Mouse (Mus musculus) cerebellum, adult 2 months (tissue): ENCODE data around the gene Twf2. TPM values are rescaled to one million over a fixed set of nuclear protein-coding genes. Genes with fewer than 3 reads are reported as not detected.

Source experiments
- DNase-seq, 2 experiments: peaks; one replicate each; pipeline ENCODE4 v3.0.0; 2021
- H3K27ac ChIP-seq: fragments of 200-500 bp; 2 replicates; pipeline ENCODE4 v1.5.1; 2012; ENCODE audit warnings: low read length, control low read depth, inconsistent platforms; ENCODE audit not compliant: insufficient read depth
- H3K27me3 ChIP-seq: fragments of 200-500 bp; 2 replicates; pipeline ENCODE4 v1.6.1; 2012; ENCODE audit warnings: inconsistent platforms, mild to moderate bottlenecking, low read length, moderate library complexity; ENCODE audit not compliant: control insufficient read depth, insufficient read depth
- H3K4me1 ChIP-seq: fragments of 200-500 bp; 2 replicates; pipeline ENCODE4 v1.6.1; 2011; ENCODE audit warnings: low read length; ENCODE audit not compliant: control insufficient read depth, insufficient read depth
- H3K4me3 ChIP-seq: fragments of 200-500 bp; replicated peaks from 2 replicates; pipeline ENCODE3; 2011; ENCODE audit warnings: mild to moderate bottlenecking, low read depth, low read length, control low read depth; ENCODE audit not compliant: insufficient read depth
- CTCF ChIP-seq: fragments of 200-500 bp; IDR thresholded peaks from 2 replicates; pipeline ENCODE4 v1.5.1; 2011; ENCODE audit warnings: low read depth, mild to moderate bottlenecking, control low read depth, low read length, moderate library complexity, borderline replicate concordance; ENCODE audit not compliant: insufficient read depth
- POLR2A ChIP-seq: fragments of 200-500 bp; IDR thresholded peaks from 2 replicates; pipeline ENCODE4 v1.6.1; 2011; ENCODE audit warnings: low read length, control low read depth, borderline replicate concordance; ENCODE audit not compliant: insufficient read depth
- WGBS: fragments of 180-500 bp; shearing (Covaris S2); methylation state at CpG from one replicate; pipeline ENCODE4 v1.1.7; 2018; 5-methylcytosine and 5-hydroxymethylcytosine counted together
- polyA plus RNA-seq: library from polyadenylated mRNA; depleted of rRNA; stranded (reverse); fragments of >200 nt; gene quantifications from 2 replicates; pipeline ENCODE4 v1.2.3, GENCODE M21; 2012; rRNA removed

The Twf2 gene
- polyA plus RNA-seq, 1 experiment, result 54.7 TPM

DNA sequence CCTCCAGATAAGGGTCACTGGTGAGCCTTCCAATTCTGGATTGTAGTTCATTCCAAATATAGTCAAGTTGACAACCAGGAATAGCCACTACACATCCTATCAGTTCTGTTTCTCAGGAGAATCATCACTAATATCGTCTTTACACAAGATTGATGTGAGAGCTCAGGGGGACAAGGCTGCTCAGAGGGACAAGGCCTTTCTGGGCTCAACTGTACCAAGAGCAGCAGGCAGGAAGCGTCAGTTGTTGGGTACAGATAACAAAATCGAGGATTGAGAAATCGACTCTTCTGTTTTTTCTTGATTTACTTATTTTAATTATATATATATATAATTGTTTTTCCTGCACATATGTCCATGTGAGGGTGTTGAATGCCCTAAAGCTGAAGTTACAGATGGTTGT is 55.5 kb downstream of the Twf2 start:
- H3K4me1 ChIP-seq, result no peaks in the 10 kb centered on the region
- 94% methylated on average over 4 of the region's 4 CpGs for WGBS
- DNase-seq, result no peak
- no peak overlapping the region for H3K4me3 ChIP-seq
- no peak overlapping the region for H3K27ac ChIP-seq
- H3K27me3 ChIP-seq, result no peaks in the 10 kb centered on the region
- no peak for TF ChIP-seq CTCF
- TF ChIP-seq POLR2A, result no peak

GRCm38 (mm10) chr9:106258990-106259389 is 56.1 kb downstream of the Twf2 start:
- H3K27me3 ChIP-seq, result no peaks in the 10 kb centered on the region
- no peaks in the 10 kb centered on the region for H3K4me1 ChIP-seq
- DNase-seq, result no peak
- WGBS, result 68% methylated on average over 5 of the region's 5 CpGs
- H3K27ac ChIP-seq, result no peak overlapping the region
- no peak overlapping the region for H3K4me3 ChIP-seq
- no peak for TF ChIP-seq CTCF
- TF ChIP-seq POLR2A, result no peak

- H3K4me3 ChIP-seq, result no peak overlapping the region
- H3K4me1 ChIP-seq, result no peaks in the 10 kb centered on the region
- 90% methylated on average over 6 of the region's 6 CpGs for WGBS
- H3K27me3 ChIP-seq, result no peaks in the 10 kb centered on the region
- TF ChIP-seq POLR2A (no peak), CTCF (no peak)
- H3K27ac ChIP-seq, result no peak overlapping the region
- no peak for DNase-seq
Observed at GRCm38 (mm10) chr9:106261058-106261457, 58.1 kb downstream of the Twf2 start.

- WGBS, result 70% methylated on average over 3 of the region's 3 CpGs
- TF ChIP-seq POLR2A (no peak), CTCF (no peak)
Observed at GRCm38 (mm10) chr9:106261491-106261890, 58.6 kb downstream of the Twf2 start.

GRCm38 (mm10) chr9:106262075-106262474 is 59.2 kb downstream of the Twf2 start:
- WGBS, result 85% methylated on average over 3 of the region's 3 CpGs

More at GRCm38 (mm10) chr9:106261491-106261890, 58.6 kb downstream of the Twf2 start:
- no peak for DNase-seq
- Histone ChIP-seq H3K4me1 (no peaks in the 10 kb centered on the region), H3K27ac (no peak overlapping the region), H3K4me3 (no peak overlapping the region), H3K27me3 (no peaks in the 10 kb centered on the region)

DNA sequence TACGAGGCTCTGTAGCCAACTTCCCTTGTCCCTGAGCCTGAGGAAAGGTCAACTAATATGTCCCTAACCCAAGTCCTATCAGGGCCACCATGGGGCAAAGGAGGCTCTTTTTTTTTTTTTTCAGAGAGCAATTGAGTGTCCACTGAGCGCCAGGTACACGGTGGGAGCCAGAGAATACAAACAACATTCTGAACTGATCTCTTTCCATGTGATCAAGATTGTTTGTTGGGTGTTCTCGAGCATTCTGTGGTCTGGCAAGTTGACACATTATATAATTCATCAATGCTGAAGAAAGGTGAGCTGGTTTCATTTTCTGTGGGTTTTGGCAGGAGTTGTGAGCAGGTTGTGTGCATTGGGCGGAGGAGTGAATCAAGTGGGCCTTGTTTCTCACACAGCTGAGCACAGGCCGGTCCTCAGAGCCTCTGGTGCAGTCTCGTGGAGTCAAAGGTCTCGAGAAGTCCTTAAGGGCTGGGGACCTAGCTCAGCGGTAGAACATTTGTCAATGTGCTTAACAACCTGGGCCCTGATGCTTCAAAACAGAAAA is 60.5 kb downstream of the Twf2 start:
- TF ChIP-seq CTCF (no peak), POLR2A (no peak)
- Histone ChIP-seq H3K4me3 (no peak overlapping the region), H3K27ac (no peak overlapping the region), H3K27me3 (no peaks in the 10 kb centered on the region), H3K4me1 (no peaks in the 10 kb centered on the region)
- DNase-seq, result no peak
- WGBS, result 84% methylated on average over 9 of the region's 9 CpGs

More at GRCm38 (mm10) chr9:106262075-106262474, 59.2 kb downstream of the Twf2 start:
- TF ChIP-seq CTCF (no peak), POLR2A (no peak)
- Histone ChIP-seq H3K4me1 (no peaks in the 10 kb centered on the region), H3K4me3 (no peak overlapping the region), H3K27me3 (no peaks in the 10 kb centered on the region), H3K27ac (no peak overlapping the region)
- no peak for DNase-seq

Other genes with a start within 250 kb of the Twf2 start
- 0.10 and 0.11 TPM in 2 replicates for gene Col6a5, start 242.5 kb upstream of the Twf2 start, polyA plus RNA-seq
- 0.30 and 1.1 TPM in 2 replicates for gene Col6a4, start 106.3 kb upstream of the Twf2 start, polyA plus RNA-seq
- gene Glyctk, start 45.0 kb upstream of the Twf2 start, polyA plus RNA-seq, result 1.7 and 2.2 TPM in 2 replicates
- gene Wdr82, start 32.2 kb upstream of the Twf2 start, polyA plus RNA-seq, result 137 and 140 TPM in 2 replicates
- 36.0 and 38.9 TPM in 2 replicates for gene Ppm1m, start 3.4 kb upstream of the Twf2 start, polyA plus RNA-seq
- 0.31 and 0.57 TPM in 2 replicates for gene Tlr9, start 19.5 kb downstream of the Twf2 start, polyA plus RNA-seq
- 117 and 134 TPM in 2 replicates for gene Alas1, start 45.5 kb downstream of the Twf2 start, polyA plus RNA-seq
- 3.9 and 4.4 TPM in 2 replicates for gene Poc1a, start 78.0 kb downstream of the Twf2 start, polyA plus RNA-seq
- 46.4 and 49.6 TPM in 2 replicates for gene Dusp7, start 165.5 kb downstream of the Twf2 start, polyA plus RNA-seq
- gene Rpl29, start 226.3 kb downstream of the Twf2 start, polyA plus RNA-seq, result 435 and 475 TPM in 2 replicates
- 16.2 and 16.4 TPM in 2 replicates for gene Acy1, start 235.2 kb downstream of the Twf2 start, polyA plus RNA-seq
- gene Abhd14b, start 244.4 kb downstream of the Twf2 start, polyA plus RNA-seq, result 59.7 and 68.5 TPM in 2 replicates
- 49.7 and 51.5 TPM in 2 replicates for gene Abhd14a, start 244.6 kb downstream of the Twf2 start, polyA plus RNA-seq